Mouse (Mus musculus): Measurements from ENCODE around the gene Gss. TPM values are rescaled to one million over a fixed set of nuclear protein-coding genes. Genes with fewer than 3 reads are reported as not detected.

Gss gene
- polyA plus RNA-seq, 1 experiment: 8.6 TPM

DNA sequence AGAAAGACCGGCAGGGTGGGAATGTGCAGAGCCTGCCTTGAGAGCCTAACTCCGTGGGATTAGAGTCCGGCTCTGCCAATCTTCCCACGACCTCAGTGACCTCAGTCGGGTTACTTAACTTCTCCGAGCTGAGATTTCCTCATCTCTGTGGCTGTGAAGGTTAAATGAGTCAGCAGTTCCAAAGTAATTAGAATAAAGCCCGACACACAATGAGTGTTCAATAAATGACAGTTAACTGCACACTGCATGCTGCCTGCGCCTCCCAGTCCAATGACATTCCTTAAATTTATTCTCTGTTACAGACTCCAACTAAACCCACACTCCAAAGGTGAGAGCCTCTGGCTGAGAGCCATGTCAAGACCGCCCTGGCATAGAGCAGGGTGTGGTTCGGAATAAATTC, 7.1 kb downstream of the Gss start:
- Histone ChIP-seq H3K4me1 (ENCODE audit: control insufficient read depth) (peaks cover 35% of the 10 kb centered on the region), H3K36me3 (ENCODE audit: control insufficient read depth) (peaks cover 90% of the 10 kb centered on the region), H3K9me3 (ENCODE audit: control insufficient read depth, low read length) (no peaks in the 10 kb centered on the region)

DNA sequence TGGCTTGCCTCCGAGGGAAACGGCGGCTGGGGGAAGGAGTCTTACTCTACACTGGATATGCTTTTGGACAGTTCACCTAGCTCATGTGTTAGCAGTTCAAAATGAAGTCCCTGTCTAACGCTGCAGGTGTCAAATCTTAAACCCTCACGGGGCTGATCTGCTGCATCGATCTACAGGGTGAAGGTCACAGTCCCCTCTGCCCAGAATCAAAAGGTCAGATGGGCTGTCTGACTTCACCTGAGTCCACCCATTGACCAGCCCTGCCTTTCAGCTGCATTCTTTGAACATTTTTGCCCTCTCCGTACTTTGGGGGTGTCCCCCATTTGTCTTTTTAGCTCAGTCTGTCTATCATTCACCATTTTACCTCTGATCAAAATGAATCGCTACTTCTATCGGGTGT, 7.5 kb downstream of the Gss start:
- Histone ChIP-seq H3K4me1 (ENCODE audit: control insufficient read depth) (peaks cover 31% of the 10 kb centered on the region), H3K4me3 (replicated peaks) (no peak overlapping the region), H3K9me3 (ENCODE audit: control insufficient read depth, low read length) (no peaks in the 10 kb centered on the region), H3K27me3 (ENCODE audit: control insufficient read depth) (no peaks in the 10 kb centered on the region), H3K36me3 (ENCODE audit: control insufficient read depth) (peaks cover 88% of the 10 kb centered on the region)
- TF ChIP-seq GATA1 (IDR thresholded peaks at IDR 0.05; ENCODE audit: low read length): no peak

More for the DNA sequence above, 7.1 kb downstream of the Gss start:
- TF ChIP-seq TAL1 (IDR thresholded peaks at IDR 0.05; ENCODE audit: low read length) (no peak), GATA1 (IDR thresholded peaks at IDR 0.05; ENCODE audit: low read length) (no peak)
- no peak overlapping the region for H3K4me3 ChIP-seq (replicated peaks)
- no peaks in the 10 kb centered on the region for H3K27me3 ChIP-seq (ENCODE audit: control insufficient read depth)

DNA sequence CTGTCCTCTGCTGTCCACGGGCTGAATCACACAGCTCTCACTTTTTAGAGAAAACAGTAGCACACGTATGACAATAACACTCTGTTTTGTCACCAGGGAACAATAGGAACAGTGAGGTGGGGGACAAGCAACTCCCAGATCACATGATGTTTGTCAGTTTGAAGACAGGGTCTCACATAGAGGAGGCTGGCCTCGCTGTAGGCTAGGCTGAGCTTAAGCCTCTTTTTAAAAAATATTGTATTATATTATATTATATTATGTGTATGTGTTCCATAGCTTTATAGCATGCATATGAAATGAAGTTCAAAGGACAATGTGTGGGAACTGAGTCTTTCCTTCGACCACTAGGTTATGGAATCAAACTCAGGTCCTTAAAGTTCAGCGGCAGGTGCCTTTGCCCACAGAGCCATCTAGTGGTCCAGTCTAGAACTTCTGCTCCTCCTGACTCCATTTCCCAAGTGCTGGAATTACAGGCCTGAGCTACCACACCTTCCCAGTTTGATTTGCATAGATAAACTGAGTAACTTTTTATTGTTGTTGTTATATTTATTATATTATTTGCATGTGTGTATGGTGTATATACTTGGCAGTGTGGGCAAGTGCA, 8.6 kb downstream of the Gss start:
- Histone ChIP-seq H3K4me1 (ENCODE audit: control insufficient read depth) (peaks cover 21% of the 10 kb centered on the region), H3K36me3 (ENCODE audit: control insufficient read depth) (peaks cover 89% of the 10 kb centered on the region), H3K9me3 (ENCODE audit: control insufficient read depth, low read length) (no peaks in the 10 kb centered on the region), H3K27me3 (ENCODE audit: control insufficient read depth) (no peaks in the 10 kb centered on the region), H3K4me3 (replicated peaks) (no peak overlapping the region)
- TF ChIP-seq TAL1 (IDR thresholded peaks at IDR 0.05; ENCODE audit: low read length): no peak
- no peak for TF ChIP-seq GATA1 (IDR thresholded peaks at IDR 0.05; ENCODE audit: low read length)

DNA sequence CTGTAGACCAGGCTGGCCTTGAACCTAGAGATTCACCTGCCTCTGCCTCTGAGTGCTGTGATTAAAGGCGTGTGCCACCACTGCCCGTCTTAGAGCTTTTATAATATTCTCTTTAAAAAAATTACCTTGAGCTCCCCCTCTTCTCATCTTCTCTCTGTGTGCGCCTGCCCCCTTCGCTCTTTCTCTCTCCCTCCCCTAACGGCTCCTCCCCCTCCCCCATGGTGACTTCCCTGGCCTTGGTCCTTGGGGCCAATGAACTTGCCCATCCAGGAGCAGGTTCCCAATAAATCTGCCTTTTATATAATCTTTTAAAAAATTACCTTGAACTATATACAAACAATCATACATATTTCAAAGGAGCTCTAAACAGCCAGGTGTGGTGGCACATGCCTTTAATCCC, 9.6 kb downstream of the Gss start:
- Histone ChIP-seq H3K36me3 (ENCODE audit: control insufficient read depth) (peaks cover 91% of the 10 kb centered on the region), H3K9me3 (ENCODE audit: control insufficient read depth, low read length) (no peaks in the 10 kb centered on the region), H3K27me3 (ENCODE audit: control insufficient read depth) (no peaks in the 10 kb centered on the region), H3K4me1 (ENCODE audit: control insufficient read depth) (peaks cover 20% of the 10 kb centered on the region), H3K4me3 (replicated peaks) (no peak overlapping the region)
- TF ChIP-seq GATA1 (IDR thresholded peaks at IDR 0.05; ENCODE audit: low read length) (no peak), TAL1 (IDR thresholded peaks at IDR 0.05; ENCODE audit: low read length) (no peak)

DNA sequence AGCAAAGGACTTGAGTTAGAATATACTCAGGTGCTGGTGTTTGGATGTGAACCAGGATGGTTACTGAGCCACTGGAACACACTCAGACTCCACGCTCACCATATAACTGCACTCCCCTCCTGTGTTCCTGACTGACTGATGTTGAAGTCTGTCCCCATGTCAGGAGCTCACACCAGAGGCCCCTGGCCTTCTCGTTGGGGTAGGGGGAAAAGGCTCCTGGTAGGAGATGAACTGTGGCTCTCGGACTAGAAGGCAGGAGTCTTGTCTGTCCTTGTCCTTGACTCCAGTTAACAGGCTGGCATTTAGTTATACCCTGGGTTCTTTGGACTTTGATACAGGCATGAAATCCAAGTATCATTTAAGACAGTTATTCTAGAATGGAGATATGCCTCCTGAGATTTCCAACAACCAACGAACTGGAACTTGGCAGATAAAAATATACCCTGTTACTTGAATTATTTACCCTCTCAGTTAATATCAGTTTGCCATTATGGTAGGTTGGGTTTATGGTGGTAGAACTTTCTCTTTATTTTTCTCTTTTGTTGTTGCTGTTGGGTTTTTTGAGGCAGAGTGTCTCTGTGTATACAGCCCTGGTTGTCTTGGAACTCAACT, 10.1 kb downstream of the Gss start:
- H3K9me3 ChIP-seq (ENCODE audit: control insufficient read depth, low read length): no peaks in the 10 kb centered on the region
- no peaks in the 10 kb centered on the region for H3K27me3 ChIP-seq (ENCODE audit: control insufficient read depth)
- peaks cover 17% of the 10 kb centered on the region for H3K4me1 ChIP-seq (ENCODE audit: control insufficient read depth)
- TF ChIP-seq TAL1 (IDR thresholded peaks at IDR 0.05; ENCODE audit: low read length) (no peak), GATA1 (IDR thresholded peaks at IDR 0.05; ENCODE audit: low read length) (no peak)
- no peak overlapping the region for H3K4me3 ChIP-seq (replicated peaks)
- H3K36me3 ChIP-seq (ENCODE audit: control insufficient read depth): peaks cover 91% of the 10 kb centered on the region

DNA sequence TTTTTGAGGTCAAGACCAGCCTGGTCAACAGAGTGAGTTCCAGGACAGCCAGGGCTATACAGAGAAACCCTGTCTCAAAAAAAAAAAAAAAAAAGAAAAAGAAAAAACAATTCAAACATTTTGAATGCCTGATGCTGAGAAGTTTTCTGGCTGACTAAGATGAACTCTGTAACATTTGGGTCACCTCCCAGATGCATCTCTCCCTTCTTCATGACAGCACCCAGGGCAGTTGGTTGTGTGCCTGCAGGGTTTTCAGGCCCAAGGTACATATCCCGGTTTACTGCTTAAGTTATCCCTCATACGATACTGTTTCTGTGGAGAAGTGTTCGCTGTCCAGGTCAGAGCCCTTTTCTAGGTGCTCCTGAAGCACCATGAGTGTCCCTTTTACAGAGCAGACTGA, 12.3 kb downstream of the Gss start:
- peaks cover 89% of the 10 kb centered on the region for H3K36me3 ChIP-seq (ENCODE audit: control insufficient read depth)
- H3K9me3 ChIP-seq (ENCODE audit: control insufficient read depth, low read length): no peaks in the 10 kb centered on the region
- TF ChIP-seq GATA1 (IDR thresholded peaks at IDR 0.05; ENCODE audit: low read length): no peak
- TF ChIP-seq TAL1 (IDR thresholded peaks at IDR 0.05; ENCODE audit: low read length): no peak
- H3K4me3 ChIP-seq (replicated peaks): no peak overlapping the region
- no peaks in the 10 kb centered on the region for H3K27me3 ChIP-seq (ENCODE audit: control insufficient read depth)
- peaks cover 8% of the 10 kb centered on the region for H3K4me1 ChIP-seq (ENCODE audit: control insufficient read depth)

DNA sequence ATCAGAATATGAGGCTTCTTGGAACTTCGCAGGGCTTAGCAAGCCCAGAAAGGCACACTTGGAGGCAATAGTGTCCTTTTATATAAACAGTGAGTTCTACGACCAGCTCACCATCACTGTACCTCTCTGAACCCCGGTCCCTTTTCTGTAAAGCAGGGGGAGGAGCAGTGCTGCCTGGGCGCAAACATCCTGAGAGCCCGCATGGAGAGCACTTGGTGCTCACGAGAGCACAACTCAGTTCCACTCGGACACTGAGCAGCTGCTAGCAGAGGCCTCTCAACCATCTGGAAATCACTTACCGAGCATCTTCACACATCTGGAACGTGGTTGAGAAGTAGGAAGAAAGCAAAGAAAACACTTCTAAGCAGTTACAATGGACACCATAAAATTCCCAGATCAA, 16.0 kb downstream of the Gss start:
- H3K27me3 ChIP-seq (ENCODE audit: control insufficient read depth): no peaks in the 10 kb centered on the region
- H3K4me1 ChIP-seq (ENCODE audit: control insufficient read depth): peaks cover 2% of the 10 kb centered on the region; the same call in 1 of the 2 replicates
- no peaks in the 10 kb centered on the region for H3K9me3 ChIP-seq (ENCODE audit: control insufficient read depth, low read length)
- peaks cover 92% of the 10 kb centered on the region for H3K36me3 ChIP-seq (ENCODE audit: control insufficient read depth)
- no peak for TF ChIP-seq GATA1 (IDR thresholded peaks at IDR 0.05; ENCODE audit: low read length)
- no peak for TF ChIP-seq TAL1 (IDR thresholded peaks at IDR 0.05; ENCODE audit: low read length)
- H3K4me3 ChIP-seq (replicated peaks): no peak overlapping the region

DNA sequence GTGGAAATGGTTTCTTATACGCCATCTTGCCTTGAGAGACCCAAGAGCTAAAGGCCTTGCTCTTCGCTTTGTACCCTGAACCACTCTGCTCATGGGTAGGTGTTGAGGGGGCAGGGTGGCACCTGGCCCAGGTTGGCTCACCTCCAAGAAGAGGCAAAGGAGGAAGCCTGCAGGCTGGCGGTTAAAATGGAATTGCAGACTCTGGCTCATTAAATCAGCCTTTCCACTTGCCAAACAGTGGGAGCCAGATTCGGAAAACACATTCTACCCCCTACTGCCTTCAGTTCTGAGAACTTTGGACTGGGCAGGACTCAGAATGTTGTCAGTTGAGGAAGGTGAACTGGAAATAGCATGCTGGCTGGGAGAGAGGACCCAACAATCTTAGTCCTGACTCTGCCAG, 17.9 kb downstream of the Gss start:
- Histone ChIP-seq H3K4me3 (replicated peaks) (no peak overlapping the region), H3K27me3 (ENCODE audit: control insufficient read depth) (no peaks in the 10 kb centered on the region), H3K9me3 (ENCODE audit: control insufficient read depth, low read length) (no peaks in the 10 kb centered on the region), H3K4me1 (ENCODE audit: control insufficient read depth) (peaks cover 2% of the 10 kb centered on the region; the same call in 1 of the 2 replicates), H3K36me3 (ENCODE audit: control insufficient read depth) (peaks cover 94% of the 10 kb centered on the region)
- no peak for TF ChIP-seq GATA1 (IDR thresholded peaks at IDR 0.05; ENCODE audit: low read length)

DNA sequence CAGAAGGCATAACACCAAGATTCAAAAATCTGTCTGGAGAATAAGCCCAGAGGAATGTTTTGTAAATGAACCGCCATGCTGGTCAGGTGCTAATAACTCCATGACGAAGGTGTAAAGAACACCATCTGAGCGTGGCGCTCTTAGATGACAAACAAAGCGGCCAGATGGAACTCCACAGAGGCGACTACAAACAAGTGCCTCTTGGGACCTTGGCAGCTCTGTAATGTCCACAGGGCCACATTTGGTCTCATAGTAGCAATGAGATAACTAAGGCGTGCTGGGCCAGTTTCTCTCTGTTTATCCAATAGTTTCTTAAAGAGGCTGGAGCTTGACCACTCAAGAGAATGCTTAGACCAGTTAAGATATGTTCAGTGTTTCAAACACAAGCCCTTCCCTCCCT, 18.6 kb downstream of the Gss start:
- peaks cover 94% of the 10 kb centered on the region for H3K36me3 ChIP-seq (ENCODE audit: control insufficient read depth)
- H3K9me3 ChIP-seq (ENCODE audit: control insufficient read depth, low read length): no peaks in the 10 kb centered on the region
- H3K4me1 ChIP-seq (ENCODE audit: control insufficient read depth): peaks cover 2% of the 10 kb centered on the region; the same call in 1 of the 2 replicates
- no peak overlapping the region for H3K4me3 ChIP-seq (replicated peaks)
- no peak for TF ChIP-seq GATA1 (IDR thresholded peaks at IDR 0.05; ENCODE audit: low read length)
- no peak for TF ChIP-seq TAL1 (IDR thresholded peaks at IDR 0.05; ENCODE audit: low read length)
- no peaks in the 10 kb centered on the region for H3K27me3 ChIP-seq (ENCODE audit: control insufficient read depth)

DNA sequence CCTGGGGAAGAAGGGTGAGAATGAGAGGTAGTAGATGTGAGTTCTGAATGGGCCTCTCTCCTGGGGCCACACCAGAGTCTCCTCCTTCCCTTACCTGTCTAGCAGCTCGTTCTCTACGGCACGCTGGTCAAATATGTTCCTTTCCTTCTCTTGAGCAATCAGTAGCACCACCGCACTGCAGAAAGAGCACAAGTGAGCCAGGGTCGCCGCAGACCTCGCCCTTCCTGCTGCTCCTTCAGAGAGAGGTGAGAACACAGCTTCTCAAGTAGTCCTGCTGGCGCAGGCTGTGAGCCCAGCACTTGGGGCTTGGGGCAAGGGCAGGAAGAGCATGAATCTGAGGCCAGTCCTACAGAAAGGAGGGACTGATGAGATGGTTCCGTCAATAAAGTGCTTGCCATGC, 19.6 kb downstream of the Gss start:
- Histone ChIP-seq H3K4me3 (replicated peaks) (no peak overlapping the region), H3K4me1 (ENCODE audit: control insufficient read depth) (peaks cover 2% of the 10 kb centered on the region), H3K27me3 (ENCODE audit: control insufficient read depth) (no peaks in the 10 kb centered on the region), H3K36me3 (ENCODE audit: control insufficient read depth) (peaks cover 95% of the 10 kb centered on the region), H3K9me3 (ENCODE audit: control insufficient read depth, low read length) (no peaks in the 10 kb centered on the region)
- TF ChIP-seq GATA1 (IDR thresholded peaks at IDR 0.05; ENCODE audit: low read length) (no peak), TAL1 (IDR thresholded peaks at IDR 0.05; ENCODE audit: low read length) (no peak)
